Mouse (Mus musculus): ENCODE measurements around the gene Serpina1c.
"Not testable (repeated sequence)": the region's sequence is repeated elsewhere in the genome, so short reads cannot be mapped to it uniquely, and the experiment has no call there.

DNA sequence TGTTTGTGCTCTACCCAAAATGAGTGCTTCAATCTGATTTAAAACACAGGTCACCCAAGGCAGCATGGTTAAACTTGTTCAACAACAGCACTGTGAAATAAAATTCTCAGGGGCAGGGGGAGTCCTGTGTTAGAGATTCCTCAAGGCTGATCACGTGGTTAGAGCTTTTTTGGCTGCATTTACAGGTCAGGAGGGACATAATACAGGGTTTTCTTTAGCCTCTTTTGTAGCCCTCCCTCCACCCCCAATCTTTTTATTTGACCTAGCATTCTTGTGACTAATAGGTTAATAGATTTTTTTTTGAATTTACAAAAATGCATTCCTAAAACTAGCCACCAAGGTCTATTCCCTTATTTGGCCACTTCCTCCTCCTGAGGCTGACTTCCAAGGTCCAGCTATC is 3.1 kb upstream of the Serpina1c start:
- TF ChIP-seq POLR2A (IDR thresholded peaks at IDR 0.05; ENCODE audit: low read depth, low read length); CTCF (IDR thresholded peaks at IDR 0.05; ENCODE audit: extremely low read depth, insufficient read depth, insufficient read length, insufficient replicate concordance): not testable (repeated sequence)
